Mouse (Mus musculus) ES-E14 (cell line): ENCODE results near the gene Ldlrad3. TPM values are rescaled to one million over a fixed set of nuclear protein-coding genes. Genes with fewer than 3 reads are reported as not detected.
A peak's percentile ranks its signal among the peaks of the same experiment; 100 is the strongest.

Experiments used
- DNase-seq: peaks from one replicate; pipeline ENCODE4 v3.0.0-alpha.2; 2013; ENCODE audit warnings: low read depth, low spot score
- H3K27ac ChIP-seq: 2 replicates; pipeline ENCODE4 v1.5.1; 2012; ENCODE audit warnings: low read depth, mild to moderate bottlenecking, low read length, moderate library complexity, mixed read lengths; ENCODE audit not compliant: poor library complexity, insufficient read depth, severe bottlenecking
- H3K36me3 ChIP-seq: 2 replicates; pipeline ENCODE4 v1.6.1; 2012; ENCODE audit warnings: mild to moderate bottlenecking, low read length, moderate library complexity, mixed read lengths; ENCODE audit not compliant: control insufficient read depth, poor library complexity, insufficient read depth, severe bottlenecking
- H3K4me1 ChIP-seq, 2 experiments: fragments of 150-350 bp in 1 of 2; sonication (generic) in 1 of 2; 2 replicates each; pipeline ENCODE4 v1.6.1; 2012; ENCODE audit warnings: low read length in 2 of 2, mild to moderate bottlenecking in 1 of 2, mixed read lengths in 1 of 2; ENCODE audit not compliant: control insufficient read depth in 2 of 2, insufficient read depth in 2 of 2, poor library complexity in 1 of 2
- H3K4me3 ChIP-seq, 2 experiments: fragments of 150-350 bp in 1 of 2; sonication (generic) in 1 of 2; 2 replicates each; pipeline ENCODE4 v1.5.1; 2012; ENCODE audit warnings: low read length in 2 of 2, low read depth in 1 of 2, mild to moderate bottlenecking in 1 of 2, mixed read lengths in 1 of 2; ENCODE audit not compliant: insufficient read depth in 1 of 2, poor library complexity in 1 of 2, severe bottlenecking in 1 of 2
- H3K9ac ChIP-seq: 2 replicates; pipeline ENCODE4 v1.6.1; 2012; ENCODE audit warnings: low read depth, mild to moderate bottlenecking, low read length, mixed read lengths; ENCODE audit not compliant: poor library complexity, insufficient read depth, severe bottlenecking
- H3K9me3 ChIP-seq: fragments of 150-350 bp; sonication (generic); 2 replicates; pipeline ENCODE4 v1.6.1; 2012; ENCODE audit warnings: low read depth, mild to moderate bottlenecking, low read length; ENCODE audit not compliant: control insufficient read depth, insufficient read depth
- CHD2 ChIP-seq: IDR thresholded peaks from 2 replicates; pipeline ENCODE4 v1.6.1; 2014; ENCODE audit warnings: mild to moderate bottlenecking, low read depth, low read length, inconsistent platforms
- HCFC1 ChIP-seq: IDR thresholded peaks from 2 replicates; pipeline ENCODE4 v1.6.1; 2012; ENCODE audit warnings: low read length, inconsistent platforms, borderline replicate concordance; ENCODE audit not compliant: insufficient read depth
- MAFK ChIP-seq: IDR thresholded peaks from 2 replicates; pipeline ENCODE4 v1.6.1; 2014; ENCODE audit warnings: mild to moderate bottlenecking, low read depth, low read length, inconsistent platforms; ENCODE audit not compliant: insufficient read depth
- ZC3H11A ChIP-seq: IDR thresholded peaks from 2 replicates; pipeline ENCODE4 v1.6.1; 2012; ENCODE audit warnings: low read depth, mild to moderate bottlenecking, inconsistent platforms, low read length, borderline replicate concordance
- ZNF384 ChIP-seq: IDR thresholded peaks from 2 replicates; pipeline ENCODE4 v1.6.1; 2012; ENCODE audit warnings: low read depth, low read length, inconsistent platforms
- in situ Hi-C, 2 experiments: fragments of 600-800 bp; cut with MboI; formaldehyde crosslinking; loops; one replicate each; pipeline ENCODE4 v1.15.1; 2025; ENCODE audit warnings: low sequenced_read_pairs in 2 of 2, inconsistent platforms in 1 of 2; ENCODE audit not compliant: unreplicated experiment in 2 of 2
- total RNA-seq: library from RNA; depleted of rRNA; stranded (reverse); fragments of 300-350 nt; gene quantifications from 2 replicates; pipeline ENCODE4 v1.2.3, GENCODE M21; 2012; rRNA removed

Gene Ldlrad3
- total RNA-seq, result 27.1 and 39.9 TPM in 2 replicates

GRCm38 (mm10) chr2:102185951-102186561 lies at the start of gene Ldlrad3:
Gene Ldlrad3, minus strand, starts transcription at chr2:102186385.
- no peak within 1 kb of the TSS for H3K27ac ChIP-seq
- peak within 1 kb of the TSS; percentile 82 to 97 for H3K4me3 ChIP-seq
- H3K9ac ChIP-seq, result peak within 1 kb of the TSS; percentile 79
- no peaks in the 10 kb centered on the region for H3K36me3 ChIP-seq
- no peaks in the 10 kb centered on the region for H3K9me3 ChIP-seq
- TF ChIP-seq HCFC1 (no peak), ZNF384 (no peak), ZC3H11A (no peak), CHD2 (no peak), MAFK (no peak)
- DNase-seq, result peak; percentile 67
- H3K4me1 ChIP-seq, result peaks cover 12 to 17% of the 10 kb centered on the region in 2 experiments
- in situ Hi-C loops, result no loop called here

GRCm38 (mm10) chr2:102231470-102231869 lies 45.3 kb upstream of the Ldlrad3 start:
- in situ Hi-C loops, result no loop called here
- DNase-seq, result peak; percentile 25
- Histone ChIP-seq H3K4me1 (peaks cover 1 to 6% of the 10 kb centered on the region in 2 experiments; a peak in 3 of 4 replicates), H3K27ac (peak overlapping the region; percentile 10; the same call in 1 of the 2 replicates), H3K4me3 (peak overlapping the region; percentile 11 to 50; a peak in 3 of 4 replicates), H3K9me3 (no peaks in the 10 kb centered on the region), H3K9ac (peak overlapping the region; percentile 59; the same call in 1 of the 2 replicates), H3K36me3 (no peaks in the 10 kb centered on the region)
- TF ChIP-seq HCFC1 (no peak), ZC3H11A (no peak), CHD2 (no peak)

- Histone ChIP-seq H3K9ac (no peak overlapping the region), H3K4me3 (no peak overlapping the region), H3K9me3 (no peaks in the 10 kb centered on the region), H3K36me3 (no peaks in the 10 kb centered on the region), H3K4me1 (peaks cover 1 to 6% of the 10 kb centered on the region in 2 experiments; a peak in 3 of 4 replicates), H3K27ac (no peak overlapping the region)
- no peak for DNase-seq
- in situ Hi-C loops, result no loop called here
- TF ChIP-seq ZC3H11A, result no peak
- TF ChIP-seq HCFC1, result no peak
Observed at GRCm38 (mm10) chr2:102229126-102229525, 42.9 kb upstream of the Ldlrad3 start.

GRCm38 (mm10) chr2:102228331-102228730 lies 42.1 kb upstream of the Ldlrad3 start:
- Histone ChIP-seq H3K27ac (no peak overlapping the region), H3K36me3 (no peaks in the 10 kb centered on the region), H3K4me1 (peaks cover 1 to 6% of the 10 kb centered on the region in 2 experiments; a peak in 3 of 4 replicates), H3K9me3 (no peaks in the 10 kb centered on the region), H3K9ac (no peak overlapping the region), H3K4me3 (no peak overlapping the region)
- TF ChIP-seq MAFK, result no peak
- no peak for TF ChIP-seq CHD2
- no peak for TF ChIP-seq ZC3H11A
- no peak for DNase-seq
- in situ Hi-C loops, result no loop called here

- DNase-seq, result no peak
- Histone ChIP-seq H3K36me3 (no peaks in the 10 kb centered on the region), H3K9ac (no peak overlapping the region), H3K27ac (no peak overlapping the region), H3K4me1 (peaks cover 1 to 6% of the 10 kb centered on the region in 2 experiments; a peak in 3 of 4 replicates), H3K4me3 (no peak overlapping the region), H3K9me3 (no peaks in the 10 kb centered on the region)
- in situ Hi-C loops, result no loop called here
- TF ChIP-seq HCFC1, result no peak
- no peak for TF ChIP-seq CHD2
- TF ChIP-seq ZNF384, result no peak
Observed at GRCm38 (mm10) chr2:102227839-102228238, 41.7 kb upstream of the Ldlrad3 start.
